ENCODE assay signal across 9 mouse cellular contexts in the genomic region with DNA sequence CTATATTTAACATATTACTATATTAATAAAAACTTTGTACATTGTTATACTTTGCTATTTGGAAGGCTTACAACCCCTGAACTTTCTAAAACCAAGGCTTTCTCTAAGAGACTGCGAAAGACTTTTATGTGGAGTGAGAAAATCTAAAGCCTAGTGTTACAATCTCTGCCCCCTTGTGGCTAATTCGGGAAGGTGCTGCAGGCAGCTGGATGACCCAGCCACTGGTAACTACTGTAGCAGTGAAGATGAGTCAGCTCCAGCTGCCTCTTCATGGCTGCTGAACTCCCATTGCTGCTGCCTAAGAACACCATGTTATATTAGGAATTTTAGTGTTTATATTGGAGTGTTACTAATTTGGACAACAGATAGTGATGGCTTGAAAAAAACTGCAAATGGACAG.
A peak's percentile ranks its signal among the peaks of the same experiment; 100 is the strongest.
DNase-seq lines count a peak whose midpoint lies in the region; ATAC-seq and TF ChIP-seq lines count a peak whose summit lies in the region.
"Had no signal": no experiment of that assay in that cellular context is flagged by ENCODE, and none has a peak within 500 bp of the region (broad histone marks: within the 10 kb centered on the region; RNA-seq: fewer than 3 reads in every experiment).

No protein-coding gene starts in this region.

- no peaks in the 10 kb centered on the region for H3K36me3 ChIP-seq in liver, embryonic 14.5 days (replicated peaks; ENCODE audit: control insufficient read depth, insufficient read depth, low read depth)
- H3K36me3 ChIP-seq in liver, embryonic 12.5 days: no peaks in the 10 kb centered on the region
- H3K36me3 ChIP-seq in limb, embryonic 10.5 days: no peaks in the 10 kb centered on the region
- H3K36me3 ChIP-seq: embryonic facial prominence, embryonic 15.5 days had no signal

- no peak for TF ChIP-seq EP300 in liver, embryonic 14.5 days (IDR thresholded peaks at IDR 0.05; ENCODE audit: low read depth)

- no peak for ATAC-seq in liver, embryonic 14.5 days (ENCODE audit: insufficient read depth)
- no peak for ATAC-seq in liver, embryonic 12.5 days
- ATAC-seq in activated CD4-positive, CD25-positive, alpha-beta regulatory T cell, adult 4 months: no peak

- no peak overlapping the region for H3K27ac ChIP-seq in liver, embryonic 14.5 days
- no peak overlapping the region for H3K27ac ChIP-seq in liver, embryonic 12.5 days
- no peak overlapping the region for H3K27ac ChIP-seq in limb, embryonic 10.5 days
- H3K27ac ChIP-seq: embryonic facial prominence, embryonic 15.5 days had no signal

- peak; percentile 6 to 8 for DNase-seq in cerebellum, adult 18-20 months
- DNase-seq in cerebellum, adult 11 months: no peak
- no peak for DNase-seq in liver, embryonic 14.5 days (ENCODE audit: low read depth in 3 of 3, low spot score in 3 of 3)
- DNase-seq in embryo, embryonic 11 days: peak; percentile 61
- DNase-seq in limb, embryonic 10.5 days (ENCODE audit: low spot score): peak; percentile 32
- DNase-seq in heart, postnatal 25 days (ENCODE audit: low spot score): no peak

- 0 out of 2 replicates have a peak, but pooled peaks have one; percentile 14 for TF ChIP-seq CTCF in liver, embryonic 14.5 days (IDR thresholded peaks at IDR 0.05; ENCODE audit: low read depth)

- intact Hi-C loops in heart, postnatal 25 days (cut with DNase I): no loop called here

- H3K9ac ChIP-seq in liver, embryonic 14.5 days (replicated peaks): no peak overlapping the region
- no peak overlapping the region for H3K9ac ChIP-seq in liver, embryonic 12.5 days
- H3K9ac ChIP-seq: embryonic facial prominence, embryonic 15.5 days had no signal

- H3K4me1 ChIP-seq in liver, embryonic 14.5 days (replicated peaks; ENCODE audit: control insufficient read depth in 2 of 2, insufficient read depth in 2 of 2, low read length in 1 of 2): no peaks in the 10 kb centered on the region
- no peaks in the 10 kb centered on the region for H3K4me1 ChIP-seq in liver, embryonic 12.5 days
- no peaks in the 10 kb centered on the region for H3K4me1 ChIP-seq in limb, embryonic 10.5 days
- H3K4me1 ChIP-seq: embryonic facial prominence, embryonic 15.5 days had no signal

- WGBS in liver, embryonic 14.5 days (ENCODE audit: insufficient replicate concordance): 35% methylated on average over 2 of the region's 2 CpGs
- WGBS in liver, embryonic 12.5 days (ENCODE audit: insufficient replicate concordance): 42% methylated on average over 2 of the region's 2 CpGs
- 42% methylated on average over 2 of the region's 2 CpGs for WGBS in limb, embryonic 10.5 days

- H3K27me3 ChIP-seq in liver, embryonic 14.5 days (ENCODE audit: control insufficient read depth, insufficient read depth, low read length): no peaks in the 10 kb centered on the region
- H3K27me3 ChIP-seq in liver, embryonic 12.5 days (replicated peaks): no peaks in the 10 kb centered on the region
- no peaks in the 10 kb centered on the region for H3K27me3 ChIP-seq in limb, embryonic 10.5 days (ENCODE audit: low read depth, poor library complexity, severe bottlenecking)
- H3K27me3 ChIP-seq: embryonic facial prominence, embryonic 15.5 days had no signal

- no peaks in the 10 kb centered on the region for H3K9me3 ChIP-seq in liver, embryonic 14.5 days (ENCODE audit: control insufficient read depth, low read length)
- H3K9me3 ChIP-seq in liver, embryonic 12.5 days (replicated peaks): no peaks in the 10 kb centered on the region
- H3K9me3 ChIP-seq in limb, embryonic 10.5 days (replicated peaks): no peaks in the 10 kb centered on the region
- H3K9me3 ChIP-seq: embryonic facial prominence, embryonic 15.5 days had no signal

- H3K4me3 ChIP-seq in liver, embryonic 14.5 days (ENCODE audit: insufficient read depth in 1 of 2, low read depth in 2 of 2, low read length in 2 of 2): no peak overlapping the region
- H3K4me3 ChIP-seq in liver, embryonic 12.5 days: no peak overlapping the region
- no peak overlapping the region for H3K4me3 ChIP-seq in limb, embryonic 10.5 days
- H3K4me3 ChIP-seq: embryonic facial prominence, embryonic 15.5 days had no signal

- H3K4me2 ChIP-seq in liver, embryonic 14.5 days (ENCODE audit: low read depth): no peak overlapping the region
- H3K4me2 ChIP-seq in liver, embryonic 12.5 days: no peak overlapping the region
- H3K4me2 ChIP-seq: embryonic facial prominence, embryonic 15.5 days had no signal

Comparison
In these comparisons a context has a peak if more than half of its experiments do, and no peak if none do; other contexts are left out.
1. DNase-seq: peak in cerebellum, adult 18-20 months (2 of 2), embryo, embryonic 11 days (single experiment) and limb, embryonic 10.5 days (single experiment); none in cerebellum, adult 11 months (single experiment), liver, embryonic 14.5 days (0 of 3) and heart, postnatal 25 days (single experiment).